Mouse (Mus musculus): ENCODE results near the gene Bmi1.

GRCm38 (mm10) chr2:18677631-18678471 is 1.0 kb downstream of the Bmi1 start:
- TF ChIP-seq CTCF (IDR thresholded peaks at IDR 0.05; ENCODE audit: extremely low read depth, insufficient read length, insufficient replicate concordance, low read depth, low read length) (no peak), POLR2A (IDR thresholded peaks at IDR 0.05; ENCODE audit: low read depth, low read length) (no peak)

All from small intestine, adult 2 months (tissue).